In genomic region chr11:61377881-61378613, GRCm38 (mm10) we compare ENCODE assay signal across 8 mouse cellular contexts. TPM values are rescaled to one million over a fixed set of nuclear protein-coding genes. Genes with fewer than 3 reads are reported as not detected.
DNase-seq lines count a peak whose midpoint lies in the region; ATAC-seq and TF ChIP-seq lines count a peak whose summit lies in the region.

Slc47a1 (minus strand) TSS chr11:61378345.

- WGBS in forebrain, embryonic 14.5 days = 17% methylated on average over 39 of the region's 39 CpGs
- 17% methylated on average over 39 of the region's 39 CpGs for whole genome bisulfite sequencing in hindbrain, embryonic 11.5 days
- 14% methylated on average over 38 of the region's 39 CpGs for WGBS in limb, embryonic 14.5 days
- 15% methylated on average over 38 of the region's 39 CpGs for WGBS in midbrain, postnatal 0 days

- H3K4me1 ChIP-seq in forebrain, embryonic 14.5 days (ENCODE audit: control insufficient read depth, insufficient read depth, low read length) = no peaks in the 10 kb centered on the region
- peaks cover 3% of the 10 kb centered on the region; the same call in 1 of the 2 replicates for H3K4me1 ChIP-seq in hindbrain, embryonic 11.5 days (replicated peaks; ENCODE audit: control insufficient read depth, insufficient read depth, low read length)
- H3K4me1 ChIP-seq in limb, embryonic 14.5 days (ENCODE audit: control insufficient read depth, insufficient read depth, low read length) = peaks cover 5% of the 10 kb centered on the region; the same call in 1 of the 2 replicates
- H3K4me1 ChIP-seq in midbrain, postnatal 0 days (ENCODE audit: insufficient read depth, low read length) = no peaks in the 10 kb centered on the region

- TF ChIP-seq CTCF in midbrain, postnatal 0 days (IDR thresholded peaks at IDR 0.05) = no peak

- DNase-seq in adrenal gland, postnatal 14 days = peak; percentile 67
- no peak for DNase-seq in forebrain, embryonic 14.5 days (ENCODE audit: low spot score)
- DNase-seq in hindbrain, embryonic 11.5 days (ENCODE audit: low spot score) = peak; percentile 31
- no peak for DNase-seq in limb, embryonic 14.5 days (ENCODE audit: low spot score)
- DNase-seq in midbrain, postnatal 0 days (ENCODE audit: low spot score) = no peak
- no peak for DNase-seq in frontal cortex, postnatal 36 days (ENCODE audit: low spot score in 2 of 2)

- no peaks in the 10 kb centered on the region for H3K9me3 ChIP-seq in forebrain, embryonic 14.5 days (replicated peaks; ENCODE audit: control insufficient read depth, low read length)
- no peaks in the 10 kb centered on the region for H3K9me3 ChIP-seq in hindbrain, embryonic 11.5 days (ENCODE audit: control insufficient read depth, low read length)
- H3K9me3 ChIP-seq in limb, embryonic 14.5 days (ENCODE audit: control insufficient read depth, low read length) = no peaks in the 10 kb centered on the region
- no peaks in the 10 kb centered on the region for H3K9me3 ChIP-seq in midbrain, postnatal 0 days (ENCODE audit: low read length)

- H3K27me3 ChIP-seq in forebrain, embryonic 14.5 days (replicated peaks; ENCODE audit: control insufficient read depth, insufficient read depth, low read length) = peaks cover 17% of the 10 kb centered on the region
- H3K27me3 ChIP-seq in hindbrain, embryonic 11.5 days (ENCODE audit: control insufficient read depth, insufficient read depth, low read length) = peaks cover 19% of the 10 kb centered on the region
- H3K27me3 ChIP-seq in limb, embryonic 14.5 days (ENCODE audit: control insufficient read depth, insufficient read depth, low read length) = peaks cover 22% of the 10 kb centered on the region
- H3K27me3 ChIP-seq in midbrain, postnatal 0 days (ENCODE audit: insufficient read depth, low read length) = peaks cover 38% of the 10 kb centered on the region

- peak within 1 kb of the TSS; percentile 11; the same call in 1 of the 2 replicates for H3K4me3 ChIP-seq in forebrain, embryonic 14.5 days (ENCODE audit: low read depth, low read length)
- 0 out of 2 replicates have a peak within 1 kb of the TSS, but pooled peaks have one; percentile 8 for H3K4me3 ChIP-seq in hindbrain, embryonic 11.5 days (ENCODE audit: low read depth, low read length)
- peak within 1 kb of the TSS; percentile 31 for H3K4me3 ChIP-seq in limb, embryonic 14.5 days (replicated peaks; ENCODE audit: low read length)
- peak within 1 kb of the TSS; percentile 16; the same call in 1 of the 2 replicates for H3K4me3 ChIP-seq in midbrain, postnatal 0 days (ENCODE audit: low read depth, low read length)

- ATAC-seq in forebrain, embryonic 14.5 days = no peak
- no peak for ATAC-seq in hindbrain, embryonic 11.5 days (ENCODE audit: low FRiP score)
- no peak for ATAC-seq in limb, embryonic 14.5 days (ENCODE audit: low FRiP score, low read depth)
- no peak for ATAC-seq in midbrain, postnatal 0 days (ENCODE audit: low FRiP score)
- ATAC-seq in inflammation-experienced regulatory T-cells, adult 6 months = no peak
- no peak for ATAC-seq in cerebellum, adult (ENCODE audit: insufficient number of reproducible peaks, low FRiP score, low TSS enrichment)

- H3K4me2 ChIP-seq in forebrain, embryonic 14.5 days (ENCODE audit: low read length) = peak within 1 kb of the TSS; percentile 33
- peak within 1 kb of the TSS; percentile 41 for H3K4me2 ChIP-seq in hindbrain, embryonic 11.5 days (replicated peaks; ENCODE audit: low read depth, low read length)
- peak within 1 kb of the TSS; percentile 53 for H3K4me2 ChIP-seq in limb, embryonic 14.5 days (replicated peaks; ENCODE audit: low read depth, low read length, severe bottlenecking)
- H3K4me2 ChIP-seq in midbrain, postnatal 0 days (ENCODE audit: low read depth, low read length, poor library complexity, severe bottlenecking) = peak within 1 kb of the TSS; percentile 42

- 0 out of 2 replicates have a peak within 1 kb of the TSS, but pooled peaks have one; percentile 35 for H3K9ac ChIP-seq in forebrain, embryonic 14.5 days (ENCODE audit: low read length)
- H3K9ac ChIP-seq in hindbrain, embryonic 11.5 days (ENCODE audit: low read depth, low read length) = 0 out of 2 replicates have a peak within 1 kb of the TSS, but pooled peaks have one; percentile 11
- H3K9ac ChIP-seq in limb, embryonic 14.5 days (ENCODE audit: low read depth, low read length, severe bottlenecking) = peak within 1 kb of the TSS; percentile 36; the same call in 1 of the 2 replicates
- no peak within 1 kb of the TSS for H3K9ac ChIP-seq in midbrain, postnatal 0 days (replicated peaks; ENCODE audit: low read length, poor library complexity, severe bottlenecking)

- no peak for TF ChIP-seq POLR2A in limb, embryonic 14.5 days (IDR thresholded peaks at IDR 0.05; ENCODE audit: borderline replicate concordance, extremely low read depth, insufficient read depth, insufficient read length)

- H3K36me3 ChIP-seq in forebrain, embryonic 14.5 days (ENCODE audit: control insufficient read depth, insufficient read depth, low read length) = no peaks in the 10 kb centered on the region
- no peaks in the 10 kb centered on the region for H3K36me3 ChIP-seq in hindbrain, embryonic 11.5 days (ENCODE audit: control insufficient read depth, insufficient read depth, low read length)
- H3K36me3 ChIP-seq in limb, embryonic 14.5 days (ENCODE audit: control insufficient read depth, insufficient read depth, low read length) = no peaks in the 10 kb centered on the region
- no peaks in the 10 kb centered on the region for H3K36me3 ChIP-seq in midbrain, postnatal 0 days (ENCODE audit: insufficient read depth, low read length)

- H3K27ac ChIP-seq in forebrain, embryonic 14.5 days (ENCODE audit: low read depth, low read length) = no peak within 1 kb of the TSS
- no peak within 1 kb of the TSS for H3K27ac ChIP-seq in hindbrain, embryonic 11.5 days (ENCODE audit: low read depth, low read length)
- no peak within 1 kb of the TSS for H3K27ac ChIP-seq in limb, embryonic 14.5 days (replicated peaks; ENCODE audit: low read depth, low read length)
- no peak within 1 kb of the TSS for H3K27ac ChIP-seq in midbrain, postnatal 0 days (ENCODE audit: low read depth, low read length)

RNA-seq across cellular contexts. Expression of gene Slc47a1, which starts in this region (rescaled TPM):
- 1.7 and 6.8 TPM in 2 replicates for total RNA-seq in adrenal gland, postnatal 14 days (2021)
- polyA plus RNA-seq in forebrain, embryonic 14.5 days (2014; fragmentation: Nextera tagmentation; extraction: Ambion mirVana) = 0.14 TPM in 1 of 2 replicates, not detected in the other
- polyA plus RNA-seq in hindbrain, embryonic 11.5 days (2014; fragmentation: Nextera tagmentation; extraction: Ambion mirVana) = 0.08 and 0.15 TPM in 2 replicates
- polyA plus RNA-seq in limb, embryonic 14.5 days (2012; rRNA removed) = 0.82 and 0.91 TPM in 2 replicates
- 0.65 and 0.86 TPM in 2 replicates for polyA plus RNA-seq in limb, embryonic 14.5 days (2014; fragmentation: Nextera tagmentation; extraction: Ambion mirVana)
- total RNA-seq in midbrain, postnatal 0 days (2014; rRNA removed) = 3.0 and 4.9 TPM in 2 replicates
- polyA plus RNA-seq in midbrain, postnatal 0 days (2015; fragmentation: Nextera tagmentation; extraction: Ambion mirVana) = 2.7 TPM in 2 replicates
- not detected for polyA plus RNA-seq in inflammation-experienced regulatory T-cells, adult 6 months (2017; shearing (Covaris generic))

Comparison
In these comparisons a context has a peak if more than half of its experiments do, and no peak if none do; other contexts are left out.
1. Peak in DNase-seq, H3K4me3 ChIP-seq, H3K9ac ChIP-seq and H3K4me2 ChIP-seq in hindbrain, embryonic 11.5 days; RNA of the gene not detected or under 1 TPM.